Mouse (Mus musculus): ENCODE results near the gene Fanci. TPM values are rescaled to one million over a fixed set of nuclear protein-coding genes. Genes with fewer than 3 reads are reported as not detected.

Gene Fanci
- total and polyA plus RNA-seq, 2 experiments from 2014 or later = 1.4 to 2.1 TPM

DNA sequence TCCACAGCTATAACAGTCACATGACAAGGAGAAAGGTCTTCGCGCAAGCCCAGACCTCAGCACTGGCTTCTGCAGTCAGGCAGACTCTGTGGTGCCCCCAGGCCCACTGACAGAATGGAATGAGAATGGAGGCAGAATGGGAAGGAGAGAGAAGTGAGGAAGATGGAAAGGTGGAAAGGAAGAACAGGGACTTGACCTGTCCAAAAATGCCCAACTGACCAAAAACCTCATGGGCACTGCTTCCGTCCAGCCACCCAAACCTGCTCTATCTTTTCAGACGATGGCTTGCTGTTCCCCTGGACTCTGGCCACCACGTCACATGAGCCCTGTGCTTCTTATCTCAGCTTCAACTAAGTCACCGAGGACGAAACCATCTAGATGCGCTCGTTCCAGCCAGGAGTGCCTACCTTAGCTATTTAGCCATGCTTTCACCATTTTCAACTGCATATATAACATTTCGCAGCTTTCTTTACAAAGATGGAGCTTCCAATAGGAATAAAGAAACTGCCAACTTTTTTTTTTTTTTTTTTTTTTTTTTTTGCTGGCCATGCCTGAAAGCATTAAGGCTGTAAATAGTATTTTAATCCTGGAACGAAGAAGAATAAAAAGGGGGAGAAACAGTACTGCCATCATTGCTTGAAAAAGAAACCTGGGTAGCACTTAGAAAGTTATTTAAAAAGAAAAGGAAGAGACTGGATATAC, 71.8 kb downstream of the Fanci start:
- 86% methylated on average over 11 of the region's 11 CpGs for WGBS
- H3K4me2 ChIP-seq (ENCODE audit: low read depth) = no peak overlapping the region

DNA sequence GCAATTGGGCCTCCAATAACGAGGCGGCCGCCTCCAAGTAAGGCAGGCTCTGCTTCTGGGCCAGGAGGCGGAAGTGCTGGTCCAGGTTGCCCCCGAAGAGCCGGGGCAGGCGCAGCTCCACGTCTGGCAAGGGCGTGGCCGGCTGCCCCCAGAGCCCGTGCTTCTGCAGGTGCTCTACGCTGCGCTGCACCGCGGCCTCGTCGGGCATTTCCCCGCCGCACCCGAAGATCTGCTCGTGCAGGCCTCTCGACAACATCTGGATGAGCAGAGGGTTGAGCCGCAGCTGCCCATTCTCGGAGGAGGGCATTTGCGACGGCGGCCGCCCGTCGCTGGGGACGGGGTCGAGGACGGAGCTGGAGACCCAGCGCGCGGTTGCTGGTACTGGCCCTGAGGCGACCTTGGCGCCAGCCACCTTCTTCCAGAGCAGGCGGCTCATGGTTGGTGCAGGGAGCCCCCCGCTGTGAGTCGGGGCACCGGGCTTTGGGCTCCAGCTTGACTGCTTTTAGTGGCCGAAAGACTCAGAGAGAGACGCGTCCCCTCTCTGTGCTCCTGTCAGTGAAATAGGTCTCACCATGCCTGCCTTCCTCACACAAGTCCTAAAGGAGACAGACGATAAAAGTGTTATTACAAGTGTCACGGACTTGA, 73.2 kb downstream of the Fanci start:
- H3K27me3 ChIP-seq (ENCODE audit: insufficient read depth, low read length) = no peaks in the 10 kb centered on the region
- peaks cover 14% of the 10 kb centered on the region; the same call in 1 of the 2 replicates for H3K4me1 ChIP-seq (ENCODE audit: insufficient read depth)
- TF ChIP-seq CTCF (IDR thresholded peaks at IDR 0.05; ENCODE audit: low read depth) = no peak
- peak overlapping the region; percentile 83 for H3K9ac ChIP-seq
- no peaks in the 10 kb centered on the region for H3K9me3 ChIP-seq (ENCODE audit: low read length)
- 10% methylated on average over 47 of the region's 47 CpGs for WGBS
- peak overlapping the region; percentile 89 for H3K4me3 ChIP-seq (ENCODE audit: low read depth, low read length)
- H3K27ac ChIP-seq (ENCODE audit: low read depth, low read length) = no peak overlapping the region
- ATAC-seq (no peak), DNase-seq (no peak)
- H3K36me3 ChIP-seq (ENCODE audit: insufficient read depth) = peaks cover 30% of the 10 kb centered on the region
- H3K4me2 ChIP-seq (ENCODE audit: low read depth) = peak overlapping the region; percentile 74

More for the DNA sequence above, 71.8 kb downstream of the Fanci start:
- no peak for TF ChIP-seq CTCF (IDR thresholded peaks at IDR 0.05; ENCODE audit: low read depth)
- Histone ChIP-seq H3K9me3 (ENCODE audit: low read length) (no peaks in the 10 kb centered on the region), H3K27ac (ENCODE audit: low read depth, low read length) (no peak overlapping the region), H3K4me3 (ENCODE audit: low read depth, low read length) (no peak overlapping the region), H3K4me1 (ENCODE audit: insufficient read depth) (peaks cover 14% of the 10 kb centered on the region; the same call in 1 of the 2 replicates), H3K27me3 (ENCODE audit: insufficient read depth, low read length) (no peaks in the 10 kb centered on the region), H3K36me3 (ENCODE audit: insufficient read depth) (peaks cover 44% of the 10 kb centered on the region), H3K9ac (no peak overlapping the region)
- ATAC-seq (no peak), DNase-seq (no peak)

DNA sequence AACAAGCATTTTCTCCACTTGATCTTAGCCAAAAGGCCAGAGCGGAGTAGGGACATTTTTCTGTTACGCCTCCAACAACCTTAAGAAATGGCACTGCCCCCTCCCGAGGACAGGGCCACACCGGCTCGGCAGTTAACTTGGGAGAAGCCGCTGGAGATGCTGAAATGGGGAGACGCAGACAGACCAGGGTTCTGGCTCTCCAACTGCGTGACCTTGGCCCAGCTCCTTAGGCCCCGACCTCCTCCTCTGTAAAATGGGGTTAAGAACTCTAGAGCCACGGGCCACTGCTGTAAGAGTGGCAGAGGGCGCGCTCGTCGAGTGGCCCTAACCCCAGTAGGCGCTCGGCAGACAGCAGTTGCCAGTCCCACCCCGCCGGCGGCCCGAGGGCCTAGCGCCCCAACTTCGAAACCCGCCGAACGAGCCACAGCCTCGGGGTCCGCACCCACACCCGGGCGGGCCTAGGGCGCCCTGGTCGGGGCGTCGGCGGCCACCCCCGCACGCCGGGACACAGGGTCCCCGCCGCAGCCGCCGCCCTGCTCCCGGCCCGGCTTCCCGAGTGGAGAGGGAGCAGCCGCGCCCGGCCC, 73.8 kb downstream of the Fanci start:
- H3K9me3 ChIP-seq (ENCODE audit: low read length) = no peaks in the 10 kb centered on the region
- H3K4me2 ChIP-seq (ENCODE audit: low read depth) = peak overlapping the region; percentile 74
- H3K9ac ChIP-seq = peak overlapping the region; percentile 83
- TF ChIP-seq CTCF (IDR thresholded peaks at IDR 0.05; ENCODE audit: low read depth) = no peak
- H3K4me1 ChIP-seq (ENCODE audit: insufficient read depth) = peaks cover 14% of the 10 kb centered on the region; the same call in 1 of the 2 replicates
- H3K27me3 ChIP-seq (ENCODE audit: insufficient read depth, low read length) = no peaks in the 10 kb centered on the region
- 2% methylated on average over 47 of the region's 47 CpGs for WGBS
- H3K27ac ChIP-seq (ENCODE audit: low read depth, low read length) = peak overlapping the region; percentile 87
- H3K4me3 ChIP-seq (ENCODE audit: low read depth, low read length) = peak overlapping the region; percentile 89
- no peak; the same call in 1 of the 2 replicates for ATAC-seq
- peak; percentile 36 for DNase-seq
- peaks cover 24% of the 10 kb centered on the region for H3K36me3 ChIP-seq (ENCODE audit: insufficient read depth)

DNA sequence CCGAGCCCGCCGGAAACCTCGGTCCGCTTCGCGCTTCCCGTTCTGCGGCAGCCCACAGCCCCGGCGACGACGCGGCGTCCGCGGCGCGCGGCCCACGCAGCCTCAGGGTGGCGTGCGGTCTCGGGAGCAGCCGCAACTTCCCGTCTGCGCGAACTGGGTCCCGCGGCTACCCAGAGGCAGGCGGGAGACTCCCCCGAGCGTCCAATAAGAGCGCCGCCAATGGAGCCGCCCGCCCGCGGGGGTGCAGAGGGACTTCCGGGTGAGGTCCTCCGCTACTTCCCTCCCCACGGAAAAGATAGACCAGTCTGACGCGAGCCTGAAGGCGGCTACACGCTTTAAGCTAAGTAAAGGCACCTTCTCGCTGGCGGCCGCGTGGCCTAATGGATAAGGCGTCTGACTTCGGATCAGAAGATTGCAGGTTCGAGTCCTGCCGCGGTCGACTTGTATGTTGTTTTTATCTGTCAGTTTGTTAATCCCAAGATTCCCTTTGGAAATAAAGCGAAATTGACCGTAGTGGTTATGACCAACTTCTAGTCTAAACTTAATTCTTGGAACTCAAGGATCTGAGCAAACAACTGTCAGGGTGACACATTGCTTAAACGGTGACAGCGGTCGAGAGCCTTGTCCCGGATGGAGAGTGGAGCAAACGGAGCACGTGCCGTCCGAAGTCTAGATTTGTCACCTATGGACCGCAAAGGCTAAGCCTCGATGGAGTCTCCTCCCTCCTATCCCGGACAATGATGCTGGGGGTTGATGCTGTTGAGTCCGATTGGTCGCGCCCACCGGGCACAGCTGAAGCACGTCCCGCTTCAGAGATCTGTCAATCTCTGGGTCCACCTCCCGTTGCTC, 74.5 kb downstream of the Fanci start, which contains the start of gene Polg:
Gene Polg (minus strand): TSS at position 310 of the 849 bp plus-strand sequence.
- Histone ChIP-seq H3K27ac (ENCODE audit: low read depth, low read length) (peak within 1 kb of the TSS; percentile 87), H3K9ac (peak within 1 kb of the TSS; percentile 83), H3K9me3 (ENCODE audit: low read length) (no peaks in the 10 kb centered on the region), H3K27me3 (ENCODE audit: insufficient read depth, low read length) (no peaks in the 10 kb centered on the region), H3K4me1 (ENCODE audit: insufficient read depth) (peaks cover 14% of the 10 kb centered on the region; the same call in 1 of the 2 replicates), H3K4me3 (ENCODE audit: low read depth, low read length) (peak within 1 kb of the TSS; percentile 89), H3K4me2 (ENCODE audit: low read depth) (peak within 1 kb of the TSS; percentile 74), H3K36me3 (ENCODE audit: insufficient read depth) (peaks cover 17% of the 10 kb centered on the region)
- DNase-seq (peak; percentile 100), ATAC-seq (peak; percentile 98)
- WGBS = under 1% methylated on average over 76 of the region's 76 CpGs
- peak; percentile 34 for TF ChIP-seq CTCF (IDR thresholded peaks at IDR 0.05; ENCODE audit: low read depth)

DNA sequence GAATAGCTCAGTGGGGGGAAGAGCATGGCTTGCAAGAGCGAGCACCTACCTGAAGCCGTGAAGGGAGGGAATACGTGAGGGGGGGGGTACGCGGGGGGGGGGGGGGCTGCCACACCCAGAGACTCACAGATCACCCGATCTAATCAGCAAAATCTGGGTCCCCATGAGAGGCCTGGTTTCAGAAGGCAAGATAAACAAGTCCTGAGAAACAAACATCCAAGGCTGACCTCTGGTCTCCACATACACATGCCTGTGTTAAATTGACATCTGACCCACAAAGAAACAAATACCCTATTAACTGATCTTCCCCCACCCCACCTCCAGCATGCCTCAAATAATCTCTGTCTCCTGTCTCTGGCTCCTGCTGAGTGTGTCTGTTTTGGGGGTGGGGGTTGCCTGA, 76.2 kb downstream of the Fanci start:
- peaks cover 14% of the 10 kb centered on the region; the same call in 1 of the 2 replicates for H3K4me1 ChIP-seq (ENCODE audit: insufficient read depth)
- no peak overlapping the region for H3K27ac ChIP-seq (ENCODE audit: low read depth, low read length)
- no peak for TF ChIP-seq CTCF (IDR thresholded peaks at IDR 0.05; ENCODE audit: low read depth)
- H3K9me3 ChIP-seq (ENCODE audit: low read length) = no peaks in the 10 kb centered on the region
- H3K4me2 ChIP-seq (ENCODE audit: low read depth) = peak overlapping the region; percentile 74
- peak overlapping the region; percentile 89 for H3K4me3 ChIP-seq (ENCODE audit: low read depth, low read length)
- H3K27me3 ChIP-seq (ENCODE audit: insufficient read depth, low read length) = no peaks in the 10 kb centered on the region
- H3K36me3 ChIP-seq (ENCODE audit: insufficient read depth) = peaks cover 5% of the 10 kb centered on the region; the same call in 1 of the 2 replicates
- no peak overlapping the region for H3K9ac ChIP-seq
- ATAC-seq (no peak), DNase-seq (no peak)
- 5% methylated on average over 2 of the region's 6 CpGs for WGBS

DNA sequence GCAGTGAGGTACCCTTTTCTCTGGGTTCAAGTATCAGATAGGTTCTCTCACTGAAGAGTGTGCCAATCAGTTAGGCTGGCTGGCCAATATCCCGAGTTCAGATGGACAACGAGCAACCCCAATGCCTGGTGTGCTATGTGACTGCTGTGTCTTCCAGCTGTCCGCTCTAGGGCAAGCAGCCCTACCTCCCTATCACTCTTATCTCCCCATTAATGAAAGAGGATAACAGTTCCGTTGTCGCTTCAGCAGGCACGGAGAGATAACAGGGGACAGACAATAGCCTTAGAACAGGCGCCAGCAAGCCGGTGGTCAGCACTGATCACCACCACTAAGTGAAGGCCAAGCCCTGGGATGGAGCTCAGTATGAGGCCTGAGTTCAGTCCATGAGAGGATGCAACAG, 77.3 kb downstream of the Fanci start:
- H3K4me2 ChIP-seq (ENCODE audit: low read depth) = no peak overlapping the region
- no peaks in the 10 kb centered on the region for H3K36me3 ChIP-seq (ENCODE audit: insufficient read depth)
- ATAC-seq (no peak), DNase-seq (no peak)
- no peak overlapping the region for H3K4me3 ChIP-seq (ENCODE audit: low read depth, low read length)
- H3K4me1 ChIP-seq (ENCODE audit: insufficient read depth) = peaks cover 14% of the 10 kb centered on the region; the same call in 1 of the 2 replicates
- H3K27me3 ChIP-seq (ENCODE audit: insufficient read depth, low read length) = no peaks in the 10 kb centered on the region
- no peak for TF ChIP-seq CTCF (IDR thresholded peaks at IDR 0.05; ENCODE audit: low read depth)
- H3K9me3 ChIP-seq (ENCODE audit: low read length) = no peaks in the 10 kb centered on the region
- H3K27ac ChIP-seq (ENCODE audit: low read depth, low read length) = no peak overlapping the region
- WGBS = 58% methylated on average over 8 of the region's 8 CpGs
- H3K9ac ChIP-seq = no peak overlapping the region
